Mouse (Mus musculus) naive thymus-derived CD4-positive, alpha-beta T cell, adult 5 months (primary cell): Measurements from ENCODE around the gene Ube2n. TPM values are rescaled to one million over a fixed set of nuclear protein-coding genes. Genes with fewer than 3 reads are reported as not detected.

Experiments used
- polyA plus RNA-seq: library from polyadenylated mRNA; unstranded; fragments of 100-300 nt; shearing (Covaris generic); gene quantifications from one replicate; pipeline ENCODE4 v1.2.1, GENCODE M21; 2017

The Ube2n gene
- 270 TPM for polyA plus RNA-seq

DNA sequence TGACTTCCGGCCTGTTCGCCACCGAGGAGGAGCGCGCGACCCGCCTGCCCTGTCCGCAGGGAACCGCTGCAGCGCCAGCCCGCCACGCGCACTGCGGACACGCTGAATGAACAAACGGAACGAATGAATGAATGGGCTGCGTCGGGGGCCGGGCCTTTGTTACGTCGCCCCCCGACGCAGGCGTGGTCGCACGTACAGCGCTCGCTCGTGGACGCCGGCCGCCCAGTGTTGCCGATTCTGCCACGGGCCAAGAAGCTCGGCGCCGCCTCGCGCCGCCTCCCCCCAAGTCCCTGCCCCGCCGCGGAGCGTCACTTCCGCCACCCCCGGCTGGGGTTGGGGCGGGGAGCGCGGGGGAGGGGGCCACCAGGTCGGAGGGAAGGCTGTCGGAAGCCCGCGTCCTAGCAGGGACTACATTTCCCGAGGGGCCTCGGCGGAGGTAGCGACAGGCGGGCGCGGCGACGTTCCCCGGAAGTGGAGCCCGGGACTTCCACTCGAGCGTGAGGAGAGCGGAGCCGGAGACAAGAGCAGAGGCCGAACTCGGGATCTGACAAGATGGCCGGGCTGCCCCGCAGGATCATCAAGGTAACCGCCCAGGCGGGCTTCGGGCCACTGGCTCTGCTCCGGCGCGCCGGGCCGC is at the start of gene Ube2n:
TSS of gene Ube2n (plus strand) at position 490 of the 637 bp plus-strand sequence.

DNA sequence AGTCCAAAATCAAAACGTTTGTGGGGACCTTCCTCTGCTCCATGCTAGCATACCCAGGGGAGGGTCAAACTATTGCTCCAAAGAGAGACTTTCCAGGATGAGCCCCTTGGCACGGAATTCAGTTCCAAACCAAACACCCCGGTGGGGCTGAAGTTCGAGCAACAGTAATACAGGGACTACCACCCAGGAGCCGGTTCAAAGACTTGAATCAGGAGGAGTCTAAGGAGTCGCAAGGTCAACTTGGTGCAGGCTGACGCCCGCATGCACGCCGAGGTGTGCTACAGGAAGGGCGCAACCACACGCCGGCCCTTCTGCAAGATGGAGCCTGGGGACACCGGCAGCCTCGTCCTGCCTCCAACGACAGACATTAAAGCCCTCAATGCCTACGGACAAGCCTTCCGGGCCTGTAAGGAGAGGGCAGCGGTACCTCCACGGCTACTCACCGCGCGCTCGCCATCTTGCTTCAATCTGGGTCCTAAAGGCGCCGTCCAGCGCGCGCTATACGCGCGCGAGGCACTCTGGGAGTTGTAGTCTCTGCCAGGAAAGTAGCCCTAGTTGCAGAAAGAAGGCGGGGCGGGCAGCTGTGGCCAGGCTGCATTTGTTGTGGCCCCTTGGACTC is 13.4 kb upstream of the Ube2n start, which contains the start of gene Mrpl42:
TSS of gene Mrpl42 (minus strand) at position 478 of the 619 bp plus-strand sequence.

DNA sequence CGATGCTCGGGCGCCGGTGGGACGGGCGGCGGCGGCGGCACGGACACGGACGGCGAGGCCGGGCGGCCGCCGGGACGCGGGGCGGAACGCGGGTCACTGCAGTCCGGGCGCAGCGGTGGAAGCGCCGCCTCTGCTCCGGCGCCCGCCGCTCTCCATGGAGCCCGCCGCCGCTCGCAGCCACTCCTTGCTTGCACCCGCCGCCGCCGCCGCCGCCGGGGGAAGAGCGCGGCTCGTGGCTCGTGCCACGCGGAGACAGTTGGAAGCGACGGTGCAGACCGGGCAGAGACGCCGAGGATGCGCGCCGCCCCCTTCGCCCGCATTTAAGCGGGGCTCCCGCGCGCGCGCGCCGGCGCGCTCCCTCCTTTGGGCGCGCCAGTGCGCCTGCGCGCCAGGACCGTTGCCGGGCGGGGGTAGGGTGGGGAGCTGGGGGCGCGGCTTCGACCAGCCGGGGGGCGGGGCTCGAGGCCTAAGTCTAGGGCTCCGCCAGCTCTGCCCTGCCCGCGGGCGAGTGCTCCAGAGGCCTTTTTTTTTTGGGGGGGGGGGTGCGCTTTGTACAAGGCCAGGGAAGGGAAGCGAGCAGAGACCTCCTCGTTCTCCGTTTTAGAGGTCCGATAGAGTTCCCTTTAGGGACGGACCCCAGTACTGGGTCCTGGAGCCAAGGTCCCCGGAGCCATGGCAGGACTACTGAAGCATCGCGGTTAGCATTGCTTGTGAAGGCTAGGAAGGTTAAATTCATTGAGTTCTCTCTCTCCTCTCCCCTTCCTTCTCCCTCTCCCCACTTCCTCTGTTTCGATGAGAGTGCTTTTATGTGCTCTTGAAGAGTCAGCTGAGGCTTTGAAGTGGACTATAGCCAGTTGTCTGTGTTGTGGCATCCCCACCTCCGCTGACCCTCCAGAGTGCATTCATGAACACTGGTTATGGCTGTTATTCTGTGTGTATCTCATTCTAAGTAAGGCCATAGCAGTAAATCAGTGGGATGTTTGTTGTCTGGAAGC is 49.2 kb downstream of the Ube2n start, which contains the start of gene Nudt4:
TSS of gene Nudt4 (minus strand) at position 296 of the 995 bp plus-strand sequence.

Other genes starting within 250 kb of the Ube2n start
- gene Cradd, start 191.0 kb upstream of the Ube2n start, polyA plus RNA-seq: 10.8 TPM
- 1.1 TPM for gene Socs2, start 98.0 kb upstream of the Ube2n start, polyA plus RNA-seq
- 67.8 TPM for gene Mrpl42, start 13.2 kb upstream of the Ube2n start, polyA plus RNA-seq
- 38.6 TPM for gene Nudt4, start 49.0 kb downstream of the Ube2n start, polyA plus RNA-seq
- not detected for gene Anapc15-ps, start 158.3 kb downstream of the Ube2n start, polyA plus RNA-seq